Mouse (Mus musculus): ENCODE results near the gene Pick1.

GRCm38 (mm10) chr15:79208758-79209439 lies 20.1 kb upstream of the Pick1 start:
- TF ChIP-seq POLR2A (IDR thresholded peaks at IDR 0.05; ENCODE audit: borderline replicate concordance, extremely low read depth, insufficient read depth, insufficient read length, poor library complexity, severe bottlenecking): no peak
- TF ChIP-seq CTCF (IDR thresholded peaks at IDR 0.05; ENCODE audit: borderline replicate concordance, extremely low read depth, insufficient read depth, insufficient read length): no peak

Measured in brain, embryonic 14.5 days (tissue).